Mouse (Mus musculus) CH12.LX (cell line): ENCODE measurements around the gene Tmco1. TPM values are rescaled to one million over a fixed set of nuclear protein-coding genes. Genes with fewer than 3 reads are reported as not detected.

Source experiments
- DNase-seq: peaks from one replicate; pipeline ENCODE4 v3.0.0-alpha.2; 2013; ENCODE audit errors: extremely low read depth
- H3K27ac ChIP-seq: 2 replicates; pipeline ENCODE4 v1.5.1; 2012; ENCODE audit warnings: low read depth, mild to moderate bottlenecking, control low read depth, moderate library complexity; ENCODE audit not compliant: insufficient read depth
- H3K27me3 ChIP-seq: replicated peaks from 2 replicates; pipeline ENCODE3; 2012; ENCODE audit warnings: inconsistent platforms
- H3K36me3 ChIP-seq, 2 experiments: replicated peaks in 1 of 2; 2 replicates each; pipeline versions ENCODE3 to v1.6.1; 2012; ENCODE audit warnings: inconsistent platforms in 1 of 2, low read length in 1 of 2, mild to moderate bottlenecking in 1 of 2, mixed read lengths in 1 of 2, moderate library complexity in 1 of 2; ENCODE audit not compliant: control insufficient read depth in 1 of 2, insufficient read depth in 1 of 2
- H3K4me1 ChIP-seq, 2 experiments: 2 replicates each; pipeline ENCODE4 v1.6.1; 2012; ENCODE audit warnings: inconsistent platforms in 1 of 2, moderate library complexity in 1 of 2; ENCODE audit not compliant: insufficient read depth in 2 of 2, control insufficient read depth in 1 of 2
- H3K4me2 ChIP-seq: 2 replicates; pipeline ENCODE4 v1.6.1; 2012; ENCODE audit warnings: low read depth, mild to moderate bottlenecking, control low read depth; ENCODE audit not compliant: poor library complexity, insufficient read depth, severe bottlenecking
- H3K4me3 ChIP-seq, 3 experiments: fragments of 150-350 bp in 1 of 3; sonication (generic) in 1 of 3; replicated peaks in 1 of 3; 2 replicates each; pipeline versions ENCODE3 to v1.5.1; 2011 to 2012; ENCODE audit warnings: low read depth in 2 of 3, low read length in 2 of 3, mild to moderate bottlenecking in 2 of 3, moderate library complexity in 2 of 3, control low read depth in 1 of 3, improper control_type of control experiment in 1 of 3, inconsistent platforms in 1 of 3, mixed read lengths in 1 of 3; ENCODE audit not compliant: poor library complexity in 1 of 3
- H3K79me2 ChIP-seq: replicated peaks from 2 replicates; pipeline ENCODE4 v1.6.1; 2012; ENCODE audit warnings: mild to moderate bottlenecking, moderate library complexity; ENCODE audit not compliant: control insufficient read depth, poor library complexity, insufficient read depth, severe bottlenecking; ENCODE audit errors: extremely low read depth
- H3K9ac ChIP-seq: 2 replicates; pipeline ENCODE4 v1.6.1; 2012; ENCODE audit warnings: low read depth, mild to moderate bottlenecking, control low read depth, moderate library complexity; ENCODE audit not compliant: insufficient read depth
- H3K9me3 ChIP-seq: replicated peaks from 2 replicates; pipeline ENCODE3; 2012; ENCODE audit warnings: low read length, inconsistent platforms, mixed read lengths
- BHLHE40 ChIP-seq: IDR thresholded peaks from 2 replicates; pipeline ENCODE4 v1.6.1; 2011; ENCODE audit warnings: mild to moderate bottlenecking, low read depth, low read length, improper control_type of control experiment
- CHD1 ChIP-seq: IDR thresholded peaks from 2 replicates; pipeline ENCODE4 v1.6.1; 2012; ENCODE audit warnings: low read depth, low read length, improper control_type of control experiment, inconsistent platforms
- ELF1 ChIP-seq: IDR thresholded peaks from 2 replicates; pipeline ENCODE4 v1.6.1; 2014; ENCODE audit warnings: low read depth, mild to moderate bottlenecking, inconsistent platforms, low read length, improper control_type of control experiment
- EP300 ChIP-seq: IDR thresholded peaks from 2 replicates; pipeline ENCODE4 v1.6.1; 2011; ENCODE audit warnings: low read length, improper control_type of control experiment
- IRF4 ChIP-seq: IDR thresholded peaks from 2 replicates; pipeline ENCODE4 v1.6.1; 2014; ENCODE audit warnings: low read depth, mild to moderate bottlenecking, inconsistent platforms, low read length, improper control_type of control experiment
- JUN ChIP-seq: IDR thresholded peaks from 2 replicates; pipeline ENCODE4 v1.6.1; 2011; ENCODE audit warnings: low read depth, mild to moderate bottlenecking, low read length, improper control_type of control experiment, moderate library complexity; ENCODE audit not compliant: insufficient read depth
- JUND ChIP-seq: conservative IDR thresholded peaks from 2 replicates; pipeline ENCODE4 v1.6.1; 2011; ENCODE audit warnings: low read depth, low read length, improper control_type of control experiment
- KAT2A ChIP-seq: IDR thresholded peaks from 2 replicates; pipeline ENCODE4 v1.6.1; 2012; ENCODE audit warnings: low read length, improper control_type of control experiment, inconsistent platforms; ENCODE audit not compliant: insufficient replicate concordance
- MAFK ChIP-seq: IDR thresholded peaks from 2 replicates; pipeline ENCODE4 v1.6.1; 2011; ENCODE audit warnings: low read length, improper control_type of control experiment; ENCODE audit not compliant: insufficient replicate concordance
- MAX ChIP-seq: IDR thresholded peaks from 2 replicates; pipeline ENCODE4 v1.6.1; 2011; ENCODE audit warnings: low read length, improper control_type of control experiment
- MAZ ChIP-seq: IDR thresholded peaks from 2 replicates; pipeline ENCODE4 v1.6.1; 2012; ENCODE audit warnings: low read depth, mild to moderate bottlenecking, inconsistent platforms, low read length, improper control_type of control experiment, moderate library complexity
- MEF2A ChIP-seq: IDR thresholded peaks from 2 replicates; pipeline ENCODE4 v1.6.1; 2014; ENCODE audit warnings: low read depth, mild to moderate bottlenecking, inconsistent platforms, low read length, improper control_type of control experiment, borderline replicate concordance
- MYC ChIP-seq: IDR thresholded peaks from 2 replicates; pipeline ENCODE4 v1.6.1; 2011; ENCODE audit warnings: low read depth, mild to moderate bottlenecking, improper control_type of control experiment, low read length
- NELFE ChIP-seq: IDR thresholded peaks from 2 replicates; pipeline ENCODE4 v1.6.1; 2011; ENCODE audit warnings: low read depth, low read length, improper control_type of control experiment
- NRF1 ChIP-seq: IDR thresholded peaks from 2 replicates; pipeline ENCODE4 v1.6.1; 2014; ENCODE audit warnings: low read depth, mild to moderate bottlenecking, inconsistent platforms, low read length, improper control_type of control experiment, moderate library complexity
- PAX5 ChIP-seq: IDR thresholded peaks from 2 replicates; pipeline ENCODE4 v1.6.1; 2012; ENCODE audit warnings: low read length, inconsistent platforms, mixed read lengths
- RAD21 ChIP-seq: IDR thresholded peaks from 2 replicates; pipeline ENCODE4 v1.6.1; 2011; ENCODE audit warnings: low read depth, mild to moderate bottlenecking, low read length, improper control_type of control experiment, moderate library complexity
- RCOR1 ChIP-seq: conservative IDR thresholded peaks from 2 replicates; pipeline ENCODE4 v1.6.1; 2012; ENCODE audit warnings: low read depth, mild to moderate bottlenecking, inconsistent platforms, low read length, improper control_type of control experiment
- SIN3A ChIP-seq: IDR thresholded peaks from 2 replicates; pipeline ENCODE4 v1.6.1; 2012; ENCODE audit warnings: low read length, improper control_type of control experiment, inconsistent platforms
- SMC3 ChIP-seq: IDR thresholded peaks from 2 replicates; pipeline ENCODE4 v1.6.1; 2011; ENCODE audit warnings: low read depth, low read length, improper control_type of control experiment
- USF2 ChIP-seq: conservative IDR thresholded peaks from 2 replicates; pipeline ENCODE4 v1.6.1; 2011; ENCODE audit warnings: low read depth, low read length, improper control_type of control experiment
- ZKSCAN1 ChIP-seq: IDR thresholded peaks from 2 replicates; pipeline ENCODE4 v1.6.1; 2012; ENCODE audit warnings: low read depth, inconsistent platforms, low read length, improper control_type of control experiment, borderline replicate concordance
- ZNF384 ChIP-seq: IDR thresholded peaks from 2 replicates; pipeline ENCODE4 v1.6.1; 2012; ENCODE audit warnings: low read depth, low read length, improper control_type of control experiment, inconsistent platforms
- dilution Hi-C: fragments of 300-500 bp; cut with MboI; formaldehyde crosslinking; loops from 2 replicates; pipeline ENCODE4 v1.14.3; 2020; ENCODE audit warnings: low sequenced_read_pairs; ENCODE audit not compliant: extremely low pct_unique_long_range_greater_than_20kb, extremely low pct_ligation_motif_present
- in situ Hi-C: fragments of 300-500 bp; cut with MboI; formaldehyde crosslinking; loops from 3 replicates; pipeline ENCODE4 v1.14.3; 2019; ENCODE audit warnings: low sequenced_read_pairs, low pct_ligation_motif_present, low pct_unique_long_range_greater_than_20kb, mixed read lengths
- polyA plus RNA-seq: library from polyadenylated mRNA; unstranded; fragments of >175 nt; gene quantifications from 2 replicates; pipeline ENCODE4 v1.2.1, GENCODE M21; 2012; ENCODE audit warnings: low read depth; ENCODE audit not compliant: insufficient read length
- total RNA-seq, 2 experiments: library from RNA; depleted of rRNA; stranded (reverse); fragments of 300-350 nt in 1 of 2; fragments of >200 nt in 1 of 2; gene quantifications; 2 replicates each; pipeline ENCODE4 v1.2.3; 2012 to 2014

Tmco1 gene
- total and polyA plus RNA-seq, 3 experiments: 80.6 to 153 (median 127) TPM

DNA sequence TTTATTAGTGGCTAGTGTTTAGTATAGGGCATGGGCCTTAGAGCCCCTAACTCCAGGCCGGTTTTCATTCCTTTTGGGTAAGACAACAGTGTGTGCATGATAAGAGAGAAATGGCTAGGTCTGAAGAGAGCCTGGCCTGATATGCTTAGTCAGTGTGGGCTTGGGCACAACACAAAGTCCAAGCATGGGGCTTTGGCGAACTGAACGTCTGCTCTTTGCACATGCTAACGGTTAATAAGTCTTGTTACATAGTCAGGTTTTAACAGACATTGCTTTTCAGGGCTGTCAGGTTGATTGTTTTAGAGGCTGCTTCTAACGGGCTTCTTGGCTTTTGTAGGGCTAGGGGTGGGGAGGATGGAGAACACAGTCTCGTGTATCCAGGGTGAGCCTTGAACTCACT lies 58.4 kb downstream of the Tmco1 start:
- H3K36me3 ChIP-seq: peaks cover 46 to 73% of the 10 kb centered on the region in 2 experiments
- H3K9ac ChIP-seq: no peak overlapping the region
- H3K4me3 ChIP-seq: no peak overlapping the region
- DNase-seq: no peak
- H3K27me3 ChIP-seq: no peaks in the 10 kb centered on the region
- no peak for TF ChIP-seq ZKSCAN1
- TF ChIP-seq JUN: no peak
- no peak for TF ChIP-seq CHD1
- no peak for TF ChIP-seq PAX5
- no peak for TF ChIP-seq IRF4
- no peaks in the 10 kb centered on the region for H3K9me3 ChIP-seq
- no peak overlapping the region for H3K27ac ChIP-seq
- no peaks in the 10 kb centered on the region for H3K79me2 ChIP-seq
- H3K4me1 ChIP-seq: 0 out of 4 replicates have a peak, but pooled peaks cover 0 to 3% of the 10 kb centered on the region in 2 experiments
- dilution Hi-C loops: no loop called here
- in situ Hi-C loops: no loop called here
- H3K4me2 ChIP-seq: no peak overlapping the region

DNA sequence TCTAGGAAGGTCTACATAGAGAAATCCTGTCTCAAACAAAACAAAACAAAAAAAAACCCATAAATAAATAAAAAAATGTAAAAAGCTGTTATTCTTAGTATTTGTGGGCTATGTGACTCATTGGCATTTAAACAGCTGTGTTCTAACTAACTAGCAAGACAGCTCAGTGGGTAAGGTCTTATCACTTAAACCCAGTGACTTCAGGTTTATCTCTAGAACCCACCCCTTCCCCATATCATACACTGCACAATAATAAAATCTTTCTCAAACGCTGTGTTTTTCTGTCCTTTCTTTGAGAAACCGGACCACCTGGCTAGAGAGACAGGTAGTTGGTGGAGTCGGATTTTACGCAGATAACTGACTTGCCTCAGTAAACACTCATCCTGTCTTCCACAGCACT lies 59.8 kb downstream of the Tmco1 start:
- Histone ChIP-seq H3K9ac (no peak overlapping the region), H3K4me2 (no peak overlapping the region), H3K79me2 (no peaks in the 10 kb centered on the region), H3K36me3 (peaks cover 40 to 62% of the 10 kb centered on the region in 2 experiments), H3K27ac (no peak overlapping the region)
- in situ Hi-C loops: no loop called here
- dilution Hi-C loops: no loop called here
- TF ChIP-seq JUND: no peak
- TF ChIP-seq ZNF384: no peak
- TF ChIP-seq KAT2A: no peak
- TF ChIP-seq SIN3A: no peak
- no peak for TF ChIP-seq NELFE
- no peak for TF ChIP-seq ZKSCAN1
- no peak for TF ChIP-seq RAD21
- TF ChIP-seq BHLHE40: no peak
- no peak for TF ChIP-seq MAFK
- TF ChIP-seq NRF1: no peak
- TF ChIP-seq MAX: no peak
- TF ChIP-seq ELF1: no peak
- TF ChIP-seq MEF2A: no peak
- TF ChIP-seq SMC3: no peak
- TF ChIP-seq RCOR1: no peak
- TF ChIP-seq EP300: no peak
- no peak for TF ChIP-seq IRF4
- TF ChIP-seq MAZ: no peak
- no peak for TF ChIP-seq MYC
- no peak for TF ChIP-seq USF2
- TF ChIP-seq, all 38 proteins: peak for 0
- Histone ChIP-seq H3K4me1 (0 out of 4 replicates have a peak, but pooled peaks cover 0 to 3% of the 10 kb centered on the region in 2 experiments), H3K27me3 (no peaks in the 10 kb centered on the region), H3K9me3 (no peaks in the 10 kb centered on the region), H3K4me3 (no peak overlapping the region)
- DNase-seq: no peak
